Mouse (Mus musculus) thymus, postnatal 25 days (tissue): Measurements from ENCODE around the gene Olfr1432.
"Not testable (repeated sequence)": the region's sequence is repeated elsewhere in the genome, so short reads cannot be mapped to it uniquely, and the experiment has no call there.

ENCODE experiments used
- DNase-seq: peaks from one replicate; pipeline ENCODE4 v3.0.0; 2022

Olfr1432 gene

DNA sequence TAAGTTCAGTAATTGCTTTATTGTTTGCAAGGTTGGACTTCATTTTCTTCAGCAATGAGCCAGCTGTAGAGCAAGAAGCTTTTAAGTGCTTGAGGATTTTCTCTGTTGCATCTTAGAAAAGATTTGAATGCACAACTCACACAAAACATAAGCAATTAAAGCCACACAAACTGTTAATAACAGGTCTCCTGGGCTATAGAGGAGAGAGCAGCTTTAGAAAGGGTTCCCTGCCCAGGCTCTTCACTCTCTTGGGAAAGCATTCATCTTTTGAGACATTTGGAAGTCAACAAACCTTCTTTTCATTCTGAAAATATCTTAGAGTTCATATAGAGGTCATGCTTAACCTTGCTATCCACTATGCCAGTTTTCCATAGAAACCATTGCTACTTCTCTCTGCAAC lies at the start of gene Olfr1432:
Gene Olfr1432 (minus strand): TSS at position 101 of the 400 bp plus-strand sequence.
- not testable (repeated sequence) for DNase-seq

DNA sequence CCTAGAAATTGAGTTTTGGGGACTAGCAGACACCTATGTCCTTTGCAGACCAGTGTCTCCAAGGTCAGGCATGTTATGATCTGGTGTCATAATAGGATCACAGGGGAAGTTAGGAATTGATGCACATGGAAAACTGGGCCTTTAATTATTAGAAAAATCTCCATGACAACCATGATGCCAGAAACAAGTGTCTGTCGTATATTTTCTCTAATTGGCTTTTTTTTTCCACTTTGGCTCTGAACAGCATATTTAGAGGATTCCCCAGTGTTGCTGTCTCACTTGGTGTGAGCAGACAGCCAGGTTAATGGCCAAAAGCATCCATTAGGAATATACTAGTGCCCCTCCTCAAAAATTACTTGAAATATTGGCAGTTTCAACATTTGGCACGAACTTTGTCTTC lies 47.2 kb upstream of the Olfr1432 start, which contains the start of gene Olfr1434:
Gene Olfr1434 (plus strand): TSS at position 301 of the 400 bp plus-strand sequence.
- DNase-seq = no peak

DNA sequence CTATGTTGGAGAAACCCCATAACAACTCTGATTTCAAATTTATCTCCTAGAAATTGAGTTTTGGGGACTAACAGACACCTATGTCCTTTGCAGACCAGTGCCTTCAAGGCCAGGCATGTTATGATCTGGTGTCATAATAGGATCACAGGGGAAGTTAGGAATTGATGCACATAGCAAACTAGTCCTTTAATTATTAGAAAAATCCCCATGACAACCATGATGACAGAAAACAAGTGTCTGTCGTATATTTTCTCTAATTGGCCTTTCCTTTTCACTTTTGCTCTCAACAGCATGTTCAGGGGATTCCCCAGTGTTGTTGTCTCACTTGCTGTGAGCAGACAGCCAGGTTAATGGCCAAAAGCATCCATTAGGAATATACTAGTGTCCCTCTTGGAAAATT lies 28.3 kb upstream of the Olfr1432 start, which contains the start of gene Olfr235:
Gene Olfr235 (plus strand): TSS at position 301 of the 400 bp plus-strand sequence.
- no peak for DNase-seq

DNA sequence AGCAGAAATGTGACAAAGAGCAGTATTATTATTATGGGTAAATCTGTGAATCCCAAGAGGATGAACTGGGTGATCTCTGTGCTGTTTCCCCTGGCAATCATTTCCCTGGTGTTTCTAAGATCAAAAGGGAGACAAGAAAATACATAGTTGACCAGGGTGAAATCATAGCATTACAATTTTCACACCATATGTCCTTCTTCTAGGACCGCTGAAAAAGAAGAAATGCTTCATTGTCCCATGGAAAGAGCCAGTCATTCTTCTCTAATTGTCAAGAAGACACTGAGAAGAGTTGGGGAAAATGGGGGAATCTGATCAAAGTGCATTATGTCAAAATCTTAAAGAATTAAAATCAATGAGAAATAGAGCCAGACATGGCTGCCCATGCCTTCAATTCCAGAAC lies 9.2 kb upstream of the Olfr1432 start, which contains the start of gene Olfr262:
Gene Olfr262 (minus strand): TSS at position 101 of the 400 bp plus-strand sequence.
- no peak for DNase-seq

DNA sequence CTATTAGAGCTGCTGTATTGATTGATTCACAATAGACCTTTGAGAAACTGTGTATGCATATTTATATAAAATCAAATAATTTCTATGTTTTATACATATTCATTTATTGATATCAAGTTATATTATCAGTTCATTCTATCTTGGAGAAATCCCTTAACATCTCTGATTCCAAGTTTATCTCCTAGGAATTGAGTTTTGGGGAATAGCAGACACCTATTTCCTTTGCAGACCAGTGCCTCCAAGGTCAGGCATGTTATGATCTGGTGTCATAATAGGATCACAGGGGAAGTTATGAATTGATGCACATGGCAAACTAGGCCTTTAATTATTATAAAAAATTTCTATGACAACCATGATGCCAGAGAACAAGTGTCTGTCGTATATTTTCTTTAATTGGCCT lies 32.1 kb downstream of the Olfr1432 start, which contains the start of gene Olfr1431:
Gene Olfr1431 (plus strand): TSS at position 301 of the 400 bp plus-strand sequence.
- no peak for DNase-seq

DNA sequence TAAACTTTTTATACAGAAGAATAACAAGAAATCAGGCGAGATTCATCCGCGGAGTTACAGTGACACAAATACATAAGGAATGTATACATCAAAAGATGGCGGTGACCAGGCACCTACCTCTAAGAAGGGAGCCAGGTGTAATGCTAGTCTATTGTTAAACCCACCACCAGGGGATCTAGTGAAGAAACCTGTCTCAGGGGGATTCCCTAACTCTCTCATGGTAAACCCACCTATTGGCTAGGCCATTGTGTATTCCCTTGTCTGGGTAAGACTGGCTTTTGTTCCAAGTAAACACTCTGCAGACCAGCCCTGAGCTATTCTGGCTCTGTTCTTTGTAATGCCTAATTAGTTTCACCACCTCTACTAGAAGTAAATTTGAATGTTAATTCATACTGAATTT lies 33.3 kb downstream of the Olfr1432 start:
- DNase-seq = not testable (repeated sequence)
